20 mouse cellular contexts compared by ENCODE assay signal in genomic region chr4:132584975-132585374, GRCm38 (mm10). TPM values are rescaled to one million over a fixed set of nuclear protein-coding genes. Genes with fewer than 3 reads are reported as not detected.
"Had no signal": no experiment of that assay in that cellular context is flagged by ENCODE, and none has a peak within 500 bp of the region (broad histone marks: within the 10 kb centered on the region; RNA-seq: fewer than 3 reads in every experiment).

No protein-coding gene starts in this region.

- ATAC-seq: midbrain, embryonic 16.5 days had no signal

- H3K36me3 ChIP-seq: midbrain, embryonic 10.5 days; midbrain, embryonic 12.5 days; neural tube, embryonic 13.5 days; neural tube, embryonic 15.5 days; stomach, embryonic 15.5 days had no signal

- H3K27me3 ChIP-seq: midbrain, embryonic 12.5 days; neural tube, embryonic 13.5 days; neural tube, embryonic 15.5 days; stomach, embryonic 15.5 days had no signal

- DNase-seq: lung, adult 18-20 months; lung, embryonic 14.5 days; lung, postnatal 10 days; lung, postnatal 4 days; midbrain, embryonic 14.5 days; retina, postnatal 1 day; right cerebral cortex, adult 18-20 months; right cerebral cortex, postnatal 25 days; right cerebral cortex, postnatal 4 days; spleen, adult 18-20 months; thymus, adult 2 months; thymus, postnatal 25 days; thymus, postnatal 4 days had no signal

RNA-seq across cellular contexts. Expression of gene Ptafr, which starts 21.1 kb away (rescaled TPM):
- polyA plus RNA-seq: myocyte had no signal
